Mouse (Mus musculus) myocyte (in vitro differentiated cells): ENCODE measurements at regions not wholly inside any gene's neighbourhood (a gene's known extent, or its start where the extent isn't known, plus 50 kb on each side); places are given as distances from the start of the nearest gene placed in this dataset.

Source experiments
- H3K27me3 ChIP-seq: one replicate; pipeline ENCODE4 v1.6.1; 2011; ENCODE audit not compliant: control insufficient read depth, insufficient read depth, insufficient read length
- H3K36me3 ChIP-seq: one replicate; pipeline ENCODE4 v1.6.1; 2011; ENCODE audit not compliant: control insufficient read depth, insufficient read depth
- H3K4me2 ChIP-seq: one replicate; pipeline ENCODE4 v1.6.1; 2011; ENCODE audit warnings: low read depth, control low read depth
- H3K4me3 ChIP-seq: one replicate; pipeline ENCODE4 v1.5.1; 2011; ENCODE audit warnings: mild to moderate bottlenecking, control low read depth, moderate library complexity
- H3K79me2 ChIP-seq: one replicate; pipeline ENCODE4 v1.6.1; 2011; ENCODE audit not compliant: control insufficient read depth, insufficient read depth
- H3ac ChIP-seq: one replicate; pipeline ENCODE4 v1.6.1; 2011; ENCODE audit not compliant: control insufficient read depth, insufficient read length
- CEBPB ChIP-seq: IDR thresholded peaks from 2 replicates; pipeline ENCODE4 v1.6.1; 2011; ENCODE audit warnings: mild to moderate bottlenecking, moderate library complexity; ENCODE audit not compliant: poor library complexity, insufficient read depth, severe bottlenecking
- E2F4 ChIP-seq: IDR thresholded peaks from one replicate; pipeline ENCODE4 v1.6.1; 2011; ENCODE audit warnings: mild to moderate bottlenecking, control low read depth, moderate library complexity; ENCODE audit not compliant: insufficient read depth
- MAX ChIP-seq: IDR thresholded peaks from one replicate; pipeline ENCODE4 v1.6.1; 2011; ENCODE audit warnings: low read depth, mild to moderate bottlenecking, control low read depth
- MYOD1 ChIP-seq, 3 experiments: IDR thresholded peaks; one replicate each; pipeline ENCODE4 v1.6.1; 2011; ENCODE audit warnings: control low read depth in 2 of 3, low read depth in 2 of 3, mild to moderate bottlenecking in 2 of 3, moderate library complexity in 1 of 3; ENCODE audit not compliant: insufficient read length in 2 of 3, control insufficient read depth in 1 of 3
- MYOG ChIP-seq, 3 experiments: IDR thresholded peaks; one replicate each; pipeline ENCODE4 v1.6.1; 2011; ENCODE audit warnings: control low read depth in 2 of 3, low read depth in 2 of 3, mild to moderate bottlenecking in 2 of 3; ENCODE audit not compliant: insufficient read length in 2 of 3, control insufficient read depth in 1 of 3, insufficient read depth in 1 of 3
- POLR2A ChIP-seq: IDR thresholded peaks from one replicate; pipeline ENCODE4 v1.6.1; 2011; ENCODE audit warnings: low read depth, mild to moderate bottlenecking, control low read depth, moderate library complexity; ENCODE audit not compliant: insufficient read length
- POLR2AphosphoS2 ChIP-seq: IDR thresholded peaks from one replicate; pipeline ENCODE4 v1.6.1; 2011; ENCODE audit warnings: low read depth, control low read depth; ENCODE audit not compliant: insufficient read length
- REST ChIP-seq: IDR thresholded peaks from one replicate; pipeline ENCODE4 v1.6.1; 2011; ENCODE audit warnings: mild to moderate bottlenecking, control low read depth, moderate library complexity; ENCODE audit not compliant: insufficient read depth, insufficient read length
- SRF ChIP-seq: IDR thresholded peaks from one replicate; pipeline ENCODE4 v1.6.1; 2011; ENCODE audit warnings: low read depth; ENCODE audit not compliant: control insufficient read depth, insufficient read length
- TCF12 ChIP-seq: IDR thresholded peaks from one replicate; pipeline ENCODE4 v1.6.1; 2011; ENCODE audit warnings: mild to moderate bottlenecking, control low read depth; ENCODE audit not compliant: poor library complexity, insufficient read depth, severe bottlenecking
- TCF3 ChIP-seq: IDR thresholded peaks from one replicate; pipeline ENCODE4 v1.6.1; 2011; ENCODE audit warnings: low read depth, control low read depth; ENCODE audit not compliant: insufficient read length
- USF1 ChIP-seq: IDR thresholded peaks from one replicate; pipeline ENCODE4 v1.6.1; 2011; ENCODE audit warnings: low read depth, mild to moderate bottlenecking, control low read depth, moderate library complexity

DNA sequence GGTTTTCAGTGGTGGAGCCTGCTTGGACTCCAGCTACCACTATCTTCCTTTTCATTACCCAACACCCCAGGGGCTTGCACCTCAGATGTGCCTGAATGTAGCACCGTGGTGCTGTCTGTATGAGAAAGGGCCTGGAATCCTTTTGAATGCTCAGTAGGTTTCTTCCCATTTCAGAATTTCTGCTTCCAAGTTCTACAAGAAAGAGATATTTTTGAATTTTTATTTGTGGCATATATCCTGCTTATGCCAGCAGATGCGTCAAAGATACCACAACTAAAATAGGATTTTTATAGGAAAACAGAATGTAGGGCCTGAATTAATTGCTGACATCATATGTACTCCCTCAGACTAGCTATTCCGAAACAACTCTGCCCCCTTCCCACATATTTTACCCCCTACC lies 2286.9 kb upstream of the Gm7489 start:
- Histone ChIP-seq H3K27me3 (no peaks in the 10 kb centered on the region), H3K36me3 (no peaks in the 10 kb centered on the region), H3K4me2 (no peak overlapping the region), H3K4me3 (no peak overlapping the region), H3ac (no peak overlapping the region), H3K79me2 (no peaks in the 10 kb centered on the region)
- TF ChIP-seq REST: no peak
- TF ChIP-seq TCF3: no peak
- TF ChIP-seq MYOD1 (IDR thresholded peaks at IDR 0.05; ENCODE audit: control insufficient read depth in 1 of 3, insufficient read length in 2 of 3, low read depth in 2 of 3): no peak
- TF ChIP-seq TCF12: no peak
- no peak for TF ChIP-seq MYOG (IDR thresholded peaks at IDR 0.05; ENCODE audit: control insufficient read depth in 1 of 3, insufficient read depth in 1 of 3, insufficient read length in 2 of 3, low read depth in 2 of 3)
- no peak for TF ChIP-seq SRF
- no peak for TF ChIP-seq POLR2AphosphoS2
- no peak for TF ChIP-seq USF1
- TF ChIP-seq CEBPB: no peak
- TF ChIP-seq MAX: no peak
- no peak for TF ChIP-seq E2F4
- TF ChIP-seq POLR2A: no peak

DNA sequence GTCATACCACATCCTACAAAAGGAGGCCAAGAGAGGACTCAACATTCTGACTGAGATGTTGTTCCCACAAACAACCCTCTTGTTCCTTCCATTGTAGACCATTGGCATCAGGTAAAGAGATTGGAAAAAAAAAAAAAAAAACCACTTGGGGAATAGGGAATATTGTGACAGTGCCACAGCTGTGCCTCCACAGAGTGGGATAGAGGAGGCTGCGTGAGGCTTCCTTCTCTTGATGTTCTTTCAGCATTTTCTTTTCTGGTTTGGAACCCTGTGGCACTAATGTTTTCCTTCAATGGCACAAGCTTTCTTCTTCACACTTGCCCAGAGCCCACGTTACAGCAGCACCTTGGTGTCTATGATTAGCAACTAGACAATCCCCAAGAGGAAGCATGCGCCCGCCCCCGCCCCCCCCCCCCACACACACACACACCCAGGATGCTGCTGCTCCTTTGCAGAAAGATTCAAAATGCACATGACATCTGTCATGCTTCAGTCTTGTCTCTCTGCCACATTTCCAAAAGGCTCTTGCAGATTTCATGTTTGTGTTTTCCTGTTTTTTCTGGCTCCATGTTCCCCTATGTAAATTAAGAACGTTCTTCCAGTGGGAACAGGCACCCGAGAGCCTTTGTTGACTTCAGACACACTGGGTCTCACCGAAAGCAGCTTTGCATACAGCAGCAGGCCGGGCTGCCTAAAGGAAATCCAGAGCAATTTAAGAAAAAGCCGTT lies 2283.4 kb upstream of the Gm7489 start:
- H3ac ChIP-seq: no peak overlapping the region
- H3K36me3 ChIP-seq: no peaks in the 10 kb centered on the region
- H3K4me3 ChIP-seq: no peak overlapping the region
- TF ChIP-seq MYOG (IDR thresholded peaks at IDR 0.05; ENCODE audit: control insufficient read depth in 1 of 3, insufficient read depth in 1 of 3, insufficient read length in 2 of 3, low read depth in 2 of 3) (no peak), TCF12 (no peak), MAX (no peak)
- H3K79me2 ChIP-seq: no peaks in the 10 kb centered on the region
- H3K4me2 ChIP-seq: no peak overlapping the region
- no peaks in the 10 kb centered on the region for H3K27me3 ChIP-seq

DNA sequence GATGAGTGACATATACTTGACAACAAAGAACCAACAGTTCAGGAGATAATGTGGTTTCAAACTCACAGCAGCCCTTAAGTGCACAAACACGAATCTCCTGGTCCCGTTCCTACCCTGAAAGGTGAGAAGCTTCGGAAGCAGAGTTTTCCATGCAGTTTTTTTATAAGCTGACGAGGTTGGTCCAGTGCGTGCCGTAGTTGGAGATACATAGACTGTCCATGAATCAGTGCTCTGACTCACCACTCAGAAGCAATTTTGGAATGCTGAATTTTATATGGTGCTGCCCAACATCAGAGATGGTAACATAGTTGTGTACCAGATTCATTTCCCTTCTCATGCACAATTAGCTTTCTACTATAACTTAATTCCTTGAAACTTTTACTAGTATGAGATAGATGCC lies 2263.3 kb upstream of the Gm7489 start:
- peak overlapping the region; percentile 74 for H3K4me2 ChIP-seq
- no peaks in the 10 kb centered on the region for H3K27me3 ChIP-seq
- no peaks in the 10 kb centered on the region for H3K79me2 ChIP-seq
- no peaks in the 10 kb centered on the region for H3K36me3 ChIP-seq
- TF ChIP-seq MYOG (IDR thresholded peaks at IDR 0.05; ENCODE audit: control insufficient read depth in 1 of 3, insufficient read depth in 1 of 3, insufficient read length in 2 of 3, low read depth in 2 of 3): no peak
- no peak overlapping the region for H3ac ChIP-seq
- H3K4me3 ChIP-seq: no peak overlapping the region

DNA sequence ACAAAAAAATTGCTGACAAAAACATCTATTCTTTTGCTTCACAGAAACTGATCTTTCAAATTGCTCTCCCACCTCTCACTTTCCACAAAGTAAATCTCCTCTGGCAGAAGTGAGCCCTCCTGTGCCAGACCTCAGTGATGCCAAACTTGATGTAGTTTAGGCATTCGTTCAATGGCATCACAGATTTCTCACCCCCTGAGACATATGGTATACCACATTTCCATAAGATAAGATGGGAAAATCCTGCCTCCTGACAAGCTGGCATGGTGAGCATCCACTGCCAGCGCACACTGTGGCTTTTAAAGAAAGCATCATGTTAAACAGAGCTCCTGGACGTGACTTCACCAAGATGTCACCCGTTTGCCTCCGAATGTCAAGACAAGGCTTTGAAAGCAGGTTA lies 2257.2 kb upstream of the Gm7489 start:
- H3K79me2 ChIP-seq: no peaks in the 10 kb centered on the region
- no peak overlapping the region for H3K4me3 ChIP-seq
- H3ac ChIP-seq: no peak overlapping the region
- TF ChIP-seq TCF12: no peak
- H3K27me3 ChIP-seq: no peaks in the 10 kb centered on the region
- no peak overlapping the region for H3K4me2 ChIP-seq
- H3K36me3 ChIP-seq: no peaks in the 10 kb centered on the region

GRCm38 (mm10) chr15:51628518-51628917 lies 2256.2 kb upstream of the Gm7489 start:
- no peak overlapping the region for H3ac ChIP-seq
- peak overlapping the region; percentile 26 for H3K4me2 ChIP-seq
- no peak for TF ChIP-seq E2F4
- TF ChIP-seq TCF3: no peak
- TF ChIP-seq USF1: no peak
- TF ChIP-seq SRF: no peak
- no peak for TF ChIP-seq CEBPB
- TF ChIP-seq REST: no peak
- TF ChIP-seq MYOD1 (IDR thresholded peaks at IDR 0.05; ENCODE audit: control insufficient read depth in 1 of 3, insufficient read length in 2 of 3, low read depth in 2 of 3): no peak
- no peak for TF ChIP-seq MAX
- TF ChIP-seq TCF12: no peak
- no peak for TF ChIP-seq POLR2A
- TF ChIP-seq POLR2AphosphoS2: no peak
- TF ChIP-seq MYOG (IDR thresholded peaks at IDR 0.05; ENCODE audit: control insufficient read depth in 1 of 3, insufficient read depth in 1 of 3, insufficient read length in 2 of 3, low read depth in 2 of 3): no peak
- H3K79me2 ChIP-seq: no peaks in the 10 kb centered on the region
- H3K4me3 ChIP-seq: no peak overlapping the region
- H3K27me3 ChIP-seq: no peaks in the 10 kb centered on the region
- no peaks in the 10 kb centered on the region for H3K36me3 ChIP-seq
